ENCODE assay signal across 8 mouse cellular contexts in the genomic region with DNA sequence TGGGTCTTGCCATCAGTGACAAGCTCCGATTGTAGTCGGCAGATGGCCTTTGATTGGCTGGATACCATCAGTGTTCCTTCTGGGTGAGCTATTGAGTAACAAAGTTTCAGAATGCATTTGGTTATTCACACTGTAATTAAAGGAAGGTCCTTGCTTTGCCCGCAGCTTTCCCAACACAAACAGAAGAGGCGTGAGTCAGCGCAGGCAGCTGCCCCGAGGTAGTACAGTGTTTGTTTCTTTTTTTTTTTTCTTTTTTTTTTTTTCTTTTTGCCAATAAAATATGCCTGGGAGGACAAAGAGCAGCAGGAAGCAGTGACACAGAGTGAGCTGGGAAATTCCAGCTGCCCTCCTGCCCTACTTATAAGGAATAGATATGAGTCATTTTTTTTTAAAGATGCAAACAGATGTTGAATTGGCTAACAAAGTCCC.
A peak's percentile ranks its signal among the peaks of the same experiment; 100 is the strongest.
DNase-seq lines count a peak whose midpoint lies in the region; ATAC-seq and TF ChIP-seq lines count a peak whose summit lies in the region.

No protein-coding gene starts in this region.

- no peaks in the 10 kb centered on the region for H3K4me1 ChIP-seq in hindbrain, postnatal 0 days (ENCODE audit: insufficient read depth, low read length)
- H3K4me1 ChIP-seq in hindbrain, embryonic 10.5 days (replicated peaks), result 0 out of 2 replicates have a peak, but pooled peaks cover 8% of the 10 kb centered on the region

- no peak for TF ChIP-seq CTCF in hindbrain, postnatal 0 days (IDR thresholded peaks at IDR 0.05; ENCODE audit: low read depth)

- no peaks in the 10 kb centered on the region for H3K27me3 ChIP-seq in hindbrain, postnatal 0 days (ENCODE audit: insufficient read depth, low read length)
- no peaks in the 10 kb centered on the region for H3K27me3 ChIP-seq in hindbrain, embryonic 10.5 days (ENCODE audit: insufficient read depth, poor library complexity, severe bottlenecking)

- H3K27ac ChIP-seq in hindbrain, postnatal 0 days, result no peak overlapping the region
- H3K27ac ChIP-seq in hindbrain, embryonic 10.5 days, result no peak overlapping the region

- DNase-seq in hindbrain, postnatal 0 days (ENCODE audit: low spot score), result peak; percentile 11
- DNase-seq in hindbrain, embryonic 10.5 days (ENCODE audit: low spot score), result no peak
- peak; percentile 30 to 48 for DNase-seq in adrenal gland, adult 18-20 months (ENCODE audit: low spot score in 2 of 2)
- DNase-seq in heart, postnatal 14 days, result peak; percentile 15 to 25
- peak; percentile 52 to 62 for DNase-seq in lung, adult 18-20 months
- peak; percentile 48 for DNase-seq in testis, postnatal 10 days (ENCODE audit: low spot score)
- DNase-seq in cerebellum, adult 11 months, result no peak
- no peak for DNase-seq in embryo, embryonic 9.5 days (ENCODE audit: extremely low spot score)

- H3K4me2 ChIP-seq in hindbrain, postnatal 0 days (ENCODE audit: low read depth, low read length), result 0 out of 2 replicates have a peak overlapping the region, but pooled peaks have one; percentile 2

- no peak for ATAC-seq in hindbrain, postnatal 0 days

- no peaks in the 10 kb centered on the region for H3K9me3 ChIP-seq in hindbrain, postnatal 0 days (ENCODE audit: low read length)
- no peaks in the 10 kb centered on the region for H3K9me3 ChIP-seq in hindbrain, embryonic 10.5 days

- WGBS in hindbrain, postnatal 0 days, result 27% methylated on average over 6 of the region's 6 CpGs
- WGBS in hindbrain, embryonic 10.5 days, result 48% methylated on average over 6 of the region's 6 CpGs

- no peak overlapping the region for H3K9ac ChIP-seq in hindbrain, postnatal 0 days (replicated peaks; ENCODE audit: low read length)

- no peak overlapping the region for H3K4me3 ChIP-seq in hindbrain, postnatal 0 days (ENCODE audit: low read length)
- no peak overlapping the region for H3K4me3 ChIP-seq in hindbrain, embryonic 10.5 days

- intact Hi-C loops in heart, postnatal 14 days (cut with DNase I), result no loop called here

- no peaks in the 10 kb centered on the region for H3K36me3 ChIP-seq in hindbrain, postnatal 0 days (ENCODE audit: insufficient read depth, low read length)
- no peaks in the 10 kb centered on the region for H3K36me3 ChIP-seq in hindbrain, embryonic 10.5 days

Comparison
In these comparisons a context has a peak if more than half of its experiments do, and no peak if none do; other contexts are left out.
1. DNase-seq: peak in hindbrain, postnatal 0 days (single experiment), adrenal gland, adult 18-20 months (2 of 2), heart, postnatal 14 days (2 of 2), lung, adult 18-20 months (2 of 2) and testis, postnatal 10 days (single experiment); none in hindbrain, embryonic 10.5 days (single experiment), cerebellum, adult 11 months (single experiment) and embryo, embryonic 9.5 days (single experiment).